Mouse (Mus musculus): ENCODE results near the gene Gm29427.

GRCm38 (mm10) chr1:130759689-130760088 is 44.1 kb upstream of the Gm29427 start:
- TF ChIP-seq POLR2A (IDR thresholded peaks at IDR 0.05; ENCODE audit: insufficient read depth, low read depth, low read length) (no peak), CTCF (IDR thresholded peaks at IDR 0.05; ENCODE audit: insufficient read depth, low read depth, low read length) (no peak)

Data from olfactory bulb, adult 2 months (tissue).